In genomic region chr11:83869686-83870085, GRCm38 (mm10) we compare ENCODE assay signal across 25 mouse cellular contexts. TPM values are rescaled to one million over a fixed set of nuclear protein-coding genes. Genes with fewer than 3 reads are reported as not detected.
DNase-seq lines count a peak whose midpoint lies in the region; ATAC-seq and TF ChIP-seq lines count a peak whose summit lies in the region.
"Had no signal": no experiment of that assay in that cellular context is flagged by ENCODE, and none has a peak within 500 bp of the region (broad histone marks: within the 10 kb centered on the region; RNA-seq: fewer than 3 reads in every experiment).

No protein-coding gene starts in this region.

- no peak overlapping the region for H3K27ac ChIP-seq in intestine, embryonic 14.5 days (ENCODE audit: low read depth)
- H3K27ac ChIP-seq in intestine, embryonic 16.5 days (ENCODE audit: low read length), result no peak overlapping the region
- H3K27ac ChIP-seq in lung, embryonic 15.5 days, result peak overlapping the region; percentile 72
- 0 out of 2 replicates have a peak overlapping the region, but pooled peaks have one; percentile 13 for H3K27ac ChIP-seq in small intestine, adult 2 months (ENCODE audit: insufficient read depth, low read depth, low read length)
- H3K27ac ChIP-seq: embryonic facial prominence, embryonic 10.5 days; embryonic facial prominence, embryonic 13.5 days; forebrain, embryonic 12.5 days; forebrain, embryonic 15.5 days; heart, embryonic 13.5 days had no signal

- DNase-seq in intestine, embryonic 14.5 days (ENCODE audit: low spot score), result no peak
- DNase-seq in lung, postnatal 14 days, result no peak
- DNase-seq in lung, postnatal 10 days, result peak; percentile 15
- no peak for DNase-seq in kidney, postnatal 10 days
- DNase-seq: adrenal gland, adult 8-10 months; adrenal gland, postnatal 25 days; cerebellum, adult 11-12 months; cerebellum, adult 8-10 months; cerebellum, postnatal 10 days; cerebellum, postnatal 36 days; embryo, embryonic 11 days; gastrocnemius, postnatal 25 days; heart, adult 18-20 months; heart, postnatal 14 days; heart, postnatal 4 days had no signal

- no peak overlapping the region for H3K4me3 ChIP-seq in intestine, embryonic 14.5 days (ENCODE audit: low read depth, low read length)
- no peak overlapping the region for H3K4me3 ChIP-seq in intestine, embryonic 16.5 days (ENCODE audit: low read length)
- H3K4me3 ChIP-seq in lung, embryonic 15.5 days, result no peak overlapping the region
- H3K4me3 ChIP-seq in small intestine, adult 2 months (ENCODE audit: low read depth, low read length), result no peak overlapping the region
- H3K4me3 ChIP-seq: embryonic facial prominence, embryonic 10.5 days; embryonic facial prominence, embryonic 13.5 days; erythroblast, embryonic 14.5 days; forebrain, embryonic 12.5 days; forebrain, embryonic 15.5 days; heart, embryonic 13.5 days had no signal

- H3K9ac ChIP-seq in intestine, embryonic 14.5 days (ENCODE audit: low read length), result no peak overlapping the region
- H3K9ac ChIP-seq in intestine, embryonic 16.5 days (ENCODE audit: low read depth, low read length), result no peak overlapping the region
- no peak overlapping the region for H3K9ac ChIP-seq in lung, embryonic 15.5 days
- H3K9ac ChIP-seq: embryonic facial prominence, embryonic 13.5 days; forebrain, embryonic 12.5 days; forebrain, embryonic 15.5 days; heart, embryonic 13.5 days had no signal

- WGBS in intestine, embryonic 14.5 days, result 60% methylated on average over 3 of the region's 3 CpGs
- WGBS in intestine, embryonic 16.5 days, result 53% methylated on average over 3 of the region's 3 CpGs
- 49% methylated on average over 3 of the region's 3 CpGs for whole genome bisulfite sequencing in lung, embryonic 15.5 days
- WGBS in small intestine, adult 2 months, result 48% methylated on average over 3 of the region's 3 CpGs

- no peaks in the 10 kb centered on the region for H3K9me3 ChIP-seq in intestine, embryonic 14.5 days (ENCODE audit: control insufficient read depth, low read length)
- H3K9me3 ChIP-seq in intestine, embryonic 16.5 days (ENCODE audit: control insufficient read depth, low read length), result no peaks in the 10 kb centered on the region
- no peaks in the 10 kb centered on the region for H3K9me3 ChIP-seq in lung, embryonic 15.5 days
- H3K9me3 ChIP-seq: embryonic facial prominence, embryonic 10.5 days; embryonic facial prominence, embryonic 13.5 days; forebrain, embryonic 12.5 days; forebrain, embryonic 15.5 days; heart, embryonic 13.5 days had no signal

- no peak for TF ChIP-seq POLR2A in small intestine, adult 2 months (IDR thresholded peaks at IDR 0.05; ENCODE audit: low read depth, low read length)

- H3K4me1 ChIP-seq in intestine, embryonic 14.5 days (replicated peaks; ENCODE audit: control insufficient read depth, insufficient read depth, low read length), result no peaks in the 10 kb centered on the region
- H3K4me1 ChIP-seq in intestine, embryonic 16.5 days (ENCODE audit: control insufficient read depth, insufficient read depth, low read length), result peaks cover 31% of the 10 kb centered on the region
- peaks cover 19% of the 10 kb centered on the region; the same call in 1 of the 2 replicates for H3K4me1 ChIP-seq in lung, embryonic 15.5 days
- H3K4me1 ChIP-seq in small intestine, adult 2 months (ENCODE audit: control insufficient read depth, insufficient read depth, insufficient read length, low read length), result peaks cover 25% of the 10 kb centered on the region
- H3K4me1 ChIP-seq: embryonic facial prominence, embryonic 13.5 days; forebrain, embryonic 15.5 days had no signal

- TF ChIP-seq CTCF in small intestine, adult 2 months (IDR thresholded peaks at IDR 0.05; ENCODE audit: extremely low read depth, insufficient read length, insufficient replicate concordance, low read depth, low read length), result no peak

- no peak overlapping the region for H3K4me2 ChIP-seq in intestine, embryonic 14.5 days (ENCODE audit: low read length)
- no peak overlapping the region for H3K4me2 ChIP-seq in intestine, embryonic 16.5 days (ENCODE audit: low read depth, low read length)
- H3K4me2 ChIP-seq in lung, embryonic 15.5 days, result no peak overlapping the region
- H3K4me2 ChIP-seq: embryonic facial prominence, embryonic 13.5 days; forebrain, embryonic 12.5 days; forebrain, embryonic 15.5 days; heart, embryonic 13.5 days had no signal

- ATAC-seq in intestine, embryonic 14.5 days (replicated peaks; ENCODE audit: low FRiP score, low TSS enrichment, low read depth), result 0 out of 2 replicates have a peak, but pooled peaks have one; percentile 2
- no peak for ATAC-seq in intestine, embryonic 16.5 days
- ATAC-seq in lung, embryonic 15.5 days (ENCODE audit: borderline replicate concordance, extremely low read depth, low FRiP score, low TSS enrichment), result no peak
- ATAC-seq: activated CD4-positive, CD25-positive, alpha-beta regulatory T cell, adult 4 months; forebrain, embryonic 15.5 days had no signal

- no peaks in the 10 kb centered on the region for H3K36me3 ChIP-seq in intestine, embryonic 14.5 days (ENCODE audit: control insufficient read depth, insufficient read depth, low read length)
- H3K36me3 ChIP-seq in intestine, embryonic 16.5 days (ENCODE audit: control insufficient read depth, insufficient read depth, low read length), result no peaks in the 10 kb centered on the region
- H3K36me3 ChIP-seq in lung, embryonic 15.5 days, result no peaks in the 10 kb centered on the region
- peaks cover 7% of the 10 kb centered on the region; the same call in 1 of the 2 replicates for H3K36me3 ChIP-seq in small intestine, adult 2 months (ENCODE audit: control insufficient read depth, insufficient read depth, low read length)
- H3K36me3 ChIP-seq: embryonic facial prominence, embryonic 10.5 days; embryonic facial prominence, embryonic 13.5 days; forebrain, embryonic 12.5 days; forebrain, embryonic 15.5 days; heart, embryonic 13.5 days had no signal

- H3K27me3 ChIP-seq in intestine, embryonic 14.5 days (replicated peaks; ENCODE audit: control insufficient read depth, insufficient read depth, low read length), result no peaks in the 10 kb centered on the region
- H3K27me3 ChIP-seq in intestine, embryonic 16.5 days (replicated peaks; ENCODE audit: control insufficient read depth, insufficient read depth, low read length), result no peaks in the 10 kb centered on the region
- H3K27me3 ChIP-seq in lung, embryonic 15.5 days, result no peaks in the 10 kb centered on the region
- no peaks in the 10 kb centered on the region for H3K27me3 ChIP-seq in small intestine, adult 2 months (ENCODE audit: control insufficient read depth, insufficient read depth, low read length)
- H3K27me3 ChIP-seq: forebrain, embryonic 15.5 days had no signal

RNA-seq across cellular contexts. Expression of gene Hnf1b, which starts 19.8 kb away (rescaled TPM):
- polyA plus RNA-seq in intestine, embryonic 14.5 days (2014; fragmentation: Nextera tagmentation; extraction: Ambion mirVana), result 11.5 and 15.1 TPM in 2 replicates
- polyA plus RNA-seq in intestine, embryonic 16.5 days (2015; fragmentation: Nextera tagmentation; extraction: Ambion mirVana), result 9.0 and 9.8 TPM in 2 replicates
- 8.3 and 9.5 TPM in 2 replicates for polyA plus RNA-seq in lung, embryonic 15.5 days (2015; fragmentation: Nextera tagmentation; extraction: Ambion mirVana)
- 10.9 and 23.3 TPM in 2 replicates for polyA plus RNA-seq in small intestine, adult 2 months (2012; rRNA removed)
- polyA plus RNA-seq: activated CD4-positive, CD25-positive, alpha-beta regulatory T cell, adult 4 months; embryonic facial prominence, embryonic 13.5 days; erythroblast, embryonic 14.5 days; forebrain, embryonic 12.5 days; forebrain, embryonic 15.5 days had no signal

Comparison
In these comparisons a context has a peak if more than half of its experiments do, and no peak if none do; other contexts are left out.
1. H3K27ac ChIP-seq: peak in lung, embryonic 15.5 days (single experiment) and small intestine, adult 2 months (single experiment); none in intestine, embryonic 14.5 days (single experiment) and intestine, embryonic 16.5 days (single experiment).